ENCODE assay signal across 14 mouse cellular contexts in the genomic region with DNA sequence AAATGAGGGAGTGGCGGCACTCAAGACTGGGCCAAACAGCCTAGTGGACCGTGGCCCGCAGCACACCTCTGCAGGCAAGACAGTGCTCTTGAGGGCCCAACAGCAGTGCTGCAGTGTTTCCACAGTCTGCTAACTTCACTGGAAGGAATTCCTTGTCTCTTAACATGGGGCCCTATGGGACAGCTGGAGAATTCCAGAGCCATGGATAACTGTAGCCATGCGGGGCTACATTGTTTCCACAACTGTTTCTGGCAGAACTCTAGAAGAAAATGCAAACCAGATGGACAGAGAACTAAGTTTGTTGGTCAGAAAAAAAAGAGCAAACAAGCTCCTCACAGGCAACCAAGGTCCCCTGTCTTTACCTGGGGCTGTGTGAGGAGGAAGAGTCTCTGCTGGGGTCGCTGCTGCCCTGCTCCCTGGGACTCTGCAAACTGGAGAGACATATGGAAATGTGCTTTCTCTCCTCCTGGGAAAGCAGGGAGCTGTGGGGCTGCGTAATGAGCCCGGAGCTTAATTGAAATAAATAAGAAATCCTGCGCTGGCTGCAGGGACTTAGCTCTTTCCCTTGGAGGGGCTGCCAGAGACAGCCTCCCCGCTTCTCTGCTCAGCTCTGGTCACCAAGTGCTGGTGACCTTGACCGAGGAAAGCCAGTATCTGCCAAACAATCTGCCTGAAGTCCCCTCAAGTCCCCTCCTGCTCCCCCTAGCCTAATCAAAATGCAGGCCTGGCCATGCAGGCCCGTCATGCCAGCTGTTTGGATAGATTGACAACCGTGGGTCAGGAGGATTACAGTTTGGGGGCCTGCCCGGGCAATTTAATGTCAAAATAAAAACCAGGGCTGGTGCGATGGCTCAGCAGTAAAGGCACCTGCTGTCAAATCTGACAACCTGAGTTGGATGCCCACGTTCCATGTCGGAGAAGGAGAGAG.
A peak's percentile ranks its signal among the peaks of the same experiment; 100 is the strongest.
DNase-seq lines count a peak whose midpoint lies in the region; ATAC-seq lines count a peak whose summit lies in the region.
"Had no signal": no experiment of that assay in that cellular context is flagged by ENCODE, and none has a peak within 500 bp of the region (broad histone marks: within the 10 kb centered on the region; RNA-seq: fewer than 3 reads in every experiment).

No protein-coding gene starts in this region.

- no peaks in the 10 kb centered on the region for H3K36me3 ChIP-seq in forebrain, embryonic 10.5 days (replicated peaks)
- no peaks in the 10 kb centered on the region for H3K36me3 ChIP-seq in forebrain, embryonic 11.5 days (ENCODE audit: control insufficient read depth, insufficient read depth, low read length)
- no peaks in the 10 kb centered on the region for H3K36me3 ChIP-seq in neural tube, embryonic 15.5 days
- H3K36me3 ChIP-seq: heart, embryonic 15.5 days had no signal

- H3K4me1 ChIP-seq in forebrain, embryonic 10.5 days, result peaks cover 15% of the 10 kb centered on the region
- no peaks in the 10 kb centered on the region for H3K4me1 ChIP-seq in forebrain, embryonic 11.5 days (replicated peaks; ENCODE audit: control insufficient read depth, insufficient read depth, low read length)
- peaks cover 10% of the 10 kb centered on the region for H3K4me1 ChIP-seq in neural tube, embryonic 15.5 days

- no peak for DNase-seq in forebrain, embryonic 10.5 days (ENCODE audit: extremely low spot score, low spot score)
- DNase-seq in forebrain, embryonic 11.5 days (ENCODE audit: low spot score), result no peak
- DNase-seq in neural tube, embryonic 10.5 days (ENCODE audit: extremely low spot score, low spot score), result peak; percentile 23
- peak; percentile 35 for DNase-seq in hindlimb bud, embryonic 11.5 days (ENCODE audit: extremely low spot score, low read depth, low spot score)
- DNase-seq in skeletal muscle tissue, adult 2 months (ENCODE audit: low read depth, low spot score), result peak; percentile 23
- no peak for DNase-seq in right cerebral cortex, postnatal 36 days (ENCODE audit: low spot score in 2 of 2)
- no peak for DNase-seq in layer of hippocampus, adult 9-11 months
- DNase-seq: adrenal gland, postnatal 14 days; cerebellum, adult 18-20 months; thymus, postnatal 25 days had no signal

- ATAC-seq in forebrain, embryonic 11.5 days (replicated peaks; ENCODE audit: low FRiP score), result no peak
- ATAC-seq in neural tube, embryonic 15.5 days (ENCODE audit: low FRiP score), result no peak
- ATAC-seq: intestine, postnatal 0 days had no signal

- WGBS in forebrain, embryonic 10.5 days, result 61% methylated on average over 16 of the region's 16 CpGs
- 65% methylated on average over 16 of the region's 16 CpGs for WGBS in forebrain, embryonic 11.5 days
- WGBS in neural tube, embryonic 15.5 days, result 58% methylated on average over 16 of the region's 16 CpGs

- H3K27me3 ChIP-seq in forebrain, embryonic 10.5 days (ENCODE audit: poor library complexity, severe bottlenecking), result peaks cover 52% of the 10 kb centered on the region
- H3K27me3 ChIP-seq in forebrain, embryonic 11.5 days (ENCODE audit: control insufficient read depth, insufficient read depth, low read length), result no peaks in the 10 kb centered on the region
- H3K27me3 ChIP-seq in neural tube, embryonic 15.5 days (replicated peaks), result peaks cover 16% of the 10 kb centered on the region; the same call in 1 of the 2 replicates

- H3K9me3 ChIP-seq in forebrain, embryonic 10.5 days, result no peaks in the 10 kb centered on the region
- no peaks in the 10 kb centered on the region; the same call in 1 of the 2 replicates for H3K9me3 ChIP-seq in forebrain, embryonic 11.5 days (ENCODE audit: control insufficient read depth, low read length)
- no peaks in the 10 kb centered on the region for H3K9me3 ChIP-seq in neural tube, embryonic 15.5 days (replicated peaks)
- H3K9me3 ChIP-seq: heart, embryonic 15.5 days had no signal

- H3K4me2 ChIP-seq in forebrain, embryonic 11.5 days (ENCODE audit: low read depth, low read length, severe bottlenecking), result no peak overlapping the region
- H3K4me2 ChIP-seq in neural tube, embryonic 15.5 days, result no peak overlapping the region
- H3K4me2 ChIP-seq: heart, embryonic 15.5 days had no signal

- H3K9ac ChIP-seq in forebrain, embryonic 11.5 days (ENCODE audit: low read length), result no peak overlapping the region
- H3K9ac ChIP-seq in neural tube, embryonic 15.5 days (replicated peaks), result no peak overlapping the region
- H3K9ac ChIP-seq: heart, embryonic 15.5 days; liver, embryonic 14.5 days had no signal

- H3K27ac ChIP-seq in forebrain, embryonic 10.5 days, result 0 out of 2 replicates have a peak overlapping the region, but pooled peaks have one; percentile 17
- no peak overlapping the region for H3K27ac ChIP-seq in forebrain, embryonic 11.5 days (ENCODE audit: low read depth, low read length)
- no peak overlapping the region for H3K27ac ChIP-seq in neural tube, embryonic 15.5 days (replicated peaks)
- H3K27ac ChIP-seq: heart, embryonic 15.5 days; liver, embryonic 14.5 days had no signal

- no peak overlapping the region for H3K4me3 ChIP-seq in forebrain, embryonic 10.5 days
- H3K4me3 ChIP-seq in forebrain, embryonic 11.5 days (ENCODE audit: low read depth, low read length), result no peak overlapping the region
- H3K4me3 ChIP-seq in neural tube, embryonic 15.5 days (replicated peaks), result no peak overlapping the region
- H3K4me3 ChIP-seq: heart, embryonic 15.5 days had no signal

Comparison
In these comparisons a context has a peak if more than half of its experiments do, and no peak if none do; other contexts are left out.
1. DNase-seq: peak in neural tube, embryonic 10.5 days (single experiment), hindlimb bud, embryonic 11.5 days (single experiment) and skeletal muscle tissue, adult 2 months (single experiment); none in forebrain, embryonic 10.5 days (single experiment), forebrain, embryonic 11.5 days (single experiment), right cerebral cortex, postnatal 36 days (0 of 2) and layer of hippocampus, adult 9-11 months (single experiment).